Mouse (Mus musculus) MEL (cell line): ENCODE data around the gene Dnaja3. TPM values are rescaled to one million over a fixed set of nuclear protein-coding genes. Genes with fewer than 3 reads are reported as not detected.

Experiments
- DNase-seq: peaks from one replicate; pipeline ENCODE4 v3.0.0; 2011; ENCODE audit warnings: low read depth, low spot score
- H3K27ac ChIP-seq: 2 replicates; pipeline ENCODE4 v1.5.1; 2012; ENCODE audit warnings: low read depth, mild to moderate bottlenecking, control low read depth, low read length, moderate library complexity; ENCODE audit not compliant: control insufficient read depth
- H3K27me3 ChIP-seq, 2 experiments: fragments of 150-350 bp in 1 of 2; sonication (generic) in 1 of 2; 2 replicates each; pipeline ENCODE4 v1.6.1; 2012; ENCODE audit warnings: low read length in 2 of 2, mild to moderate bottlenecking in 2 of 2, improper control_type of control experiment in 1 of 2, moderate library complexity in 1 of 2; ENCODE audit not compliant: insufficient read depth in 2 of 2, control insufficient read depth in 1 of 2
- H3K36me3 ChIP-seq, 2 experiments: 2 replicates each; pipeline ENCODE4 v1.6.1; 2012 to 2014; ENCODE audit warnings: low read length in 2 of 2, improper control_type of control experiment in 1 of 2, inconsistent platforms in 1 of 2, mild to moderate bottlenecking in 1 of 2; ENCODE audit not compliant: insufficient read depth in 2 of 2, control insufficient read depth in 1 of 2
- H3K4me1 ChIP-seq, 2 experiments: fragments of 150-350 bp in 1 of 2; sonication (generic) in 1 of 2; 2 replicates each; pipeline ENCODE4 v1.6.1; 2012; ENCODE audit warnings: low read length in 2 of 2, improper control_type of control experiment in 1 of 2, mild to moderate bottlenecking in 1 of 2; ENCODE audit not compliant: insufficient read depth in 2 of 2, control insufficient read depth in 1 of 2
- H3K4me3 ChIP-seq, 2 experiments: fragments of 150-350 bp in 1 of 2; sonication (generic) in 1 of 2; 2 replicates each; pipeline ENCODE4 v1.5.1; 2012; ENCODE audit warnings: low read depth in 2 of 2, low read length in 2 of 2, mild to moderate bottlenecking in 2 of 2, moderate library complexity in 2 of 2, control low read depth in 1 of 2, improper control_type of control experiment in 1 of 2; ENCODE audit not compliant: control insufficient read depth in 1 of 2, insufficient read depth in 1 of 2
- H3K79me2 ChIP-seq: 2 replicates; pipeline ENCODE4 v1.6.1; 2012; ENCODE audit warnings: mild to moderate bottlenecking, low read length, moderate library complexity; ENCODE audit not compliant: control insufficient read depth, poor library complexity, insufficient read depth
- H3K9ac ChIP-seq: 2 replicates; pipeline ENCODE4 v1.6.1; 2012; ENCODE audit warnings: low read depth, mild to moderate bottlenecking, control low read depth, low read length, moderate library complexity; ENCODE audit not compliant: control insufficient read depth, poor library complexity, severe bottlenecking
- H3K9me3 ChIP-seq: fragments of 150-350 bp; sonication (generic); replicated peaks from 2 replicates; pipeline ENCODE4 v1.6.1; 2012; ENCODE audit warnings: mild to moderate bottlenecking, low read length, improper control_type of control experiment, moderate library complexity; ENCODE audit not compliant: insufficient read depth
- BHLHE40 ChIP-seq: IDR thresholded peaks from 2 replicates; pipeline ENCODE4 v1.6.1; 2012; ENCODE audit warnings: low read depth, mild to moderate bottlenecking, inconsistent platforms, low read length, improper control_type of control experiment, borderline replicate concordance
- CHD1 ChIP-seq: IDR thresholded peaks from 2 replicates; pipeline ENCODE4 v1.6.1; 2012; ENCODE audit warnings: low read depth, mild to moderate bottlenecking, inconsistent platforms, low read length, improper control_type of control experiment
- ELF1 ChIP-seq: IDR thresholded peaks from 2 replicates; pipeline ENCODE4 v1.6.1; 2014; ENCODE audit warnings: low read depth, mild to moderate bottlenecking, inconsistent platforms, low read length, improper control_type of control experiment, moderate library complexity
- JUND ChIP-seq: IDR thresholded peaks from 2 replicates; pipeline ENCODE4 v1.6.1; 2011; ENCODE audit warnings: low read depth, mild to moderate bottlenecking, improper control_type of control experiment, low read length
- MAFK ChIP-seq: IDR thresholded peaks from 2 replicates; pipeline ENCODE4 v1.6.1; 2011; ENCODE audit warnings: low read depth, mild to moderate bottlenecking, low read length, improper control_type of control experiment, borderline replicate concordance
- MEF2A ChIP-seq: IDR thresholded peaks from 2 replicates; pipeline ENCODE4 v1.6.1; 2014; ENCODE audit warnings: low read depth, mild to moderate bottlenecking, inconsistent platforms, low read length, improper control_type of control experiment; ENCODE audit not compliant: poor library complexity, insufficient replicate concordance, severe bottlenecking; ENCODE audit errors: extremely low read depth
- MYB ChIP-seq: IDR thresholded peaks from 2 replicates; pipeline ENCODE4 v1.6.1; 2011; ENCODE audit warnings: mild to moderate bottlenecking, low read depth, low read length, improper control_type of control experiment
- NELFE ChIP-seq: IDR thresholded peaks from 2 replicates; pipeline ENCODE4 v1.6.1; 2011; ENCODE audit warnings: low read depth, low read length, improper control_type of control experiment
- NRF1 ChIP-seq: IDR thresholded peaks from 2 replicates; pipeline ENCODE4 v1.6.1; 2014; ENCODE audit warnings: low read depth, mild to moderate bottlenecking, inconsistent platforms, low read length, improper control_type of control experiment, moderate library complexity; ENCODE audit not compliant: poor library complexity, insufficient read depth, severe bottlenecking
- POLR2AphosphoS5 ChIP-seq: IDR thresholded peaks from 2 replicates; pipeline ENCODE4 v1.6.1; 2012; ENCODE audit warnings: low read depth, borderline replicate concordance, mild to moderate bottlenecking, inconsistent platforms, low read length, moderate library complexity, mixed read lengths
- RAD21 ChIP-seq: IDR thresholded peaks from 2 replicates; pipeline ENCODE4 v1.6.1; 2011; ENCODE audit warnings: mild to moderate bottlenecking, low read depth, low read length, improper control_type of control experiment
- SIN3A ChIP-seq: IDR thresholded peaks from 2 replicates; pipeline ENCODE4 v1.6.1; 2012; ENCODE audit warnings: low read length, improper control_type of control experiment, inconsistent platforms
- SMC3 ChIP-seq: IDR thresholded peaks from 2 replicates; pipeline ENCODE4 v1.6.1; 2011; ENCODE audit warnings: low read depth, low read length, improper control_type of control experiment
- USF1 ChIP-seq: IDR thresholded peaks from 2 replicates; pipeline ENCODE4 v1.6.1; 2014; ENCODE audit warnings: low read depth, mild to moderate bottlenecking, inconsistent platforms, low read length, improper control_type of control experiment, moderate library complexity
- ZMIZ1 ChIP-seq: IDR thresholded peaks from 2 replicates; pipeline ENCODE4 v1.6.1; 2012; ENCODE audit warnings: low read depth, mild to moderate bottlenecking, inconsistent platforms, low read length, improper control_type of control experiment, moderate library complexity
- polyA plus RNA-seq, 2 experiments: library from polyadenylated mRNA; stranded (reverse) in 1 of 2; unstranded in 1 of 2; fragments of >175 nt in 1 of 2; fragments of >200 nt in 1 of 2; gene quantifications; 2 replicates each; pipeline versions ENCODE4 v1.2.1 to v1.2.4; 2012; ENCODE audit warnings: low replicate concordance in 2 of 2, low read depth in 1 of 2; ENCODE audit not compliant: insufficient read length in 2 of 2, insufficient read depth in 1 of 2, missing spikeins in 1 of 2
- total RNA-seq: library from RNA; depleted of rRNA; stranded (reverse); fragments of 300-350 nt; gene quantifications from 2 replicates; pipeline ENCODE4 v1.2.3, GENCODE M21; 2012

The Dnaja3 gene
- total and polyA plus RNA-seq, 3 experiments = 91.8 to 94.3 TPM; not detected in 1

DNA sequence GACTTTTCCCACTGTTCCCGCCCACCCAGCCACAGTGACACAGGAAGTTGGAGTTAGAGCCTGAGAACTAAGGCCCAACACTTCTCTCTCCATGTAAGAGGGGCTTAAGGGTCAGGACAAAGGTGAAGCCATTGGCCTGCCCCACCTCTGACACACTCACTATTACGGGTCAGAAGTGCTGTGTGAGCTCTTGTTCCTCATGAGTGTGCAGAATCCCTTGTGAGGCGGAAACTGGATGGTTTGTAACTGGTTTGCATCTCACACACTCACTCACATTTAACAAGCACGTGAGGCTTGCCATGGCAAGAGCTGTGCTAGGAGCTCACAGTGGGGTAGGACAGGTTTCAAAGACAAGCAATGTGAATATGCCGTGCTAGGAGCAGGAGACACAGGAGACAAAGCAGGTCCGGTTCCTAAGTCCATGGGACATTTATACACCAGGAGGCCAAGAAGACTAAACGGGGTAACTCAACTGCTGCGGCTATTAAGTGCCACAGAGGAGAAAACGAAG is 16.8 kb downstream of the Dnaja3 start:
- no peak overlapping the region for H3K9ac ChIP-seq
- H3K9me3 ChIP-seq = no peaks in the 10 kb centered on the region
- peaks cover 0 to 2% of the 10 kb centered on the region in 2 experiments; a peak in 1 of 4 replicates for H3K36me3 ChIP-seq
- no peaks in the 10 kb centered on the region for H3K27me3 ChIP-seq
- H3K4me3 ChIP-seq = no peak overlapping the region
- H3K27ac ChIP-seq = no peak overlapping the region
- no peaks in the 10 kb centered on the region for H3K79me2 ChIP-seq
- no peak for DNase-seq
- no peaks in the 10 kb centered on the region for H3K4me1 ChIP-seq
- no peak for TF ChIP-seq ELF1
- TF ChIP-seq RAD21 = no peak
- no peak for TF ChIP-seq BHLHE40
- no peak for TF ChIP-seq USF1
- TF ChIP-seq SIN3A = no peak
- no peak for TF ChIP-seq SMC3
- no peak for TF ChIP-seq JUND
- no peak for TF ChIP-seq CHD1
- TF ChIP-seq NRF1 = no peak
- no peak for TF ChIP-seq POLR2AphosphoS5
- no peak for TF ChIP-seq NELFE
- no peak for TF ChIP-seq MYB

DNA sequence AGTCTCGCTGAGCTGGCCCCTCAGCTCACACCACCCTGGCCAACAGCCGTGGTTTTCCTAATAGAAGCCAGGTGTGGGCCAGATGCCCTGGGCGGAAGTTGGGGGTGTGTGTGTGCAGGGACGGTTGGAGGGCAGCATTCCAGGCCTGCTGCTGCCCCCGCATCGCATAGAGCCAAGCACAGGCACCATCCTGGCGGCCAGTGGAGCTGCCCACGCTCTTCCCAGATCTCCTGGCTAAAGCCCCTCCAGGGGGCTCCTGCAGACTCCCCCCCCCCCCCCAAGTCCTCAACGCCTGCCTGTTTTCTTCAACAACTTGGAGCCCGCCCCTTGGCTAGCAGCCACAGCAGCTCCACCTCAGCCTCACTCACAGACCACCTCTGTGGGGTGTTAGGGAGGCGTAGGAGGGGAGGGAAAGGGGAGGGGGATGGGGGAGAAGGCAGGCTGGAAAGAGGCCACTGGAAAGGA is 19.0 kb downstream of the Dnaja3 start:
- no peak for DNase-seq
- TF ChIP-seq ZMIZ1 = no peak
- TF ChIP-seq RAD21 = no peak
- TF ChIP-seq MEF2A = no peak
- Histone ChIP-seq H3K79me2 (no peaks in the 10 kb centered on the region), H3K4me1 (no peaks in the 10 kb centered on the region), H3K36me3 (peaks cover 0 to 2% of the 10 kb centered on the region in 2 experiments; a peak in 2 of 4 replicates), H3K27ac (no peak overlapping the region), H3K9me3 (no peaks in the 10 kb centered on the region), H3K4me3 (no peak overlapping the region), H3K9ac (no peak overlapping the region), H3K27me3 (no peaks in the 10 kb centered on the region)

DNA sequence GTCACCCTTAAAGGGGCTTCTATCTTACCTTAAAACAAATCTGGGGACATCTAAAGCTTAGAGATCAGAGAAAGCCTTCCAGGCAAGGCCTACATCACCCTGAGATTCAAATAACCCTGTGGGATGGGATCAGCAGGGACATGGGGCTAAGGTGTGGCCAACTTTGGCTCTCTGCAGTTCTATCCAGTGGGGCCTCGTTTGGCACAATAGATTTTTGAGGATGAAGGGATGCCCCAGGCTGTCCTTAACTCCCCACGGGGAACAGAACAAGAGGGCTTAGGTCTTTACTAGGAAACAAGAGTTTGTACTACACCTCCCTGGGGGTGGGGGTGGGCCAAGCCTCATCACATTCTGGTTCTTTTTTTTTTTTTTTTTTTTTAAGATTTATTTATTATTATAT is 19.5 kb downstream of the Dnaja3 start:
- Histone ChIP-seq H3K27me3 (no peaks in the 10 kb centered on the region), H3K27ac (no peak overlapping the region), H3K9ac (no peak overlapping the region)
- DNase-seq = no peak
- TF ChIP-seq MEF2A (no peak), MAFK (no peak), NELFE (no peak)
- TF ChIP-seq, all 39 proteins: peak for 0
- peaks cover 0 to 2% of the 10 kb centered on the region in 2 experiments; a peak in 2 of 4 replicates for H3K36me3 ChIP-seq
- no peaks in the 10 kb centered on the region for H3K9me3 ChIP-seq
- no peaks in the 10 kb centered on the region for H3K79me2 ChIP-seq
- H3K4me3 ChIP-seq = no peak overlapping the region
- no peaks in the 10 kb centered on the region for H3K4me1 ChIP-seq
